Mouse (Mus musculus): ENCODE data around the gene Podxl.

GRCm38 (mm10) chr6:31567200-31567599 is 3.4 kb upstream of the Podxl start:
- TF ChIP-seq CTCF (IDR thresholded peaks at IDR 0.05; ENCODE audit: control insufficient read depth, insufficient read depth, insufficient replicate concordance, low read depth, low read length), result no peak
- TF ChIP-seq POLR2A (IDR thresholded peaks at IDR 0.05; ENCODE audit: control insufficient read depth, low read depth, low read length), result no peak
